Mouse (Mus musculus) T-helper 2 cell (primary cell): ENCODE results near the gene Nfkbiz.

Experiments used
- in situ Hi-C: fragments of 300-600 bp; cut with MboI, MseI; formaldehyde crosslinking; loops from one replicate; pipeline ENCODE4 v1.15.1; 2025; ENCODE audit warnings: high pct_unique_total_duplicates

Gene Nfkbiz

DNA sequence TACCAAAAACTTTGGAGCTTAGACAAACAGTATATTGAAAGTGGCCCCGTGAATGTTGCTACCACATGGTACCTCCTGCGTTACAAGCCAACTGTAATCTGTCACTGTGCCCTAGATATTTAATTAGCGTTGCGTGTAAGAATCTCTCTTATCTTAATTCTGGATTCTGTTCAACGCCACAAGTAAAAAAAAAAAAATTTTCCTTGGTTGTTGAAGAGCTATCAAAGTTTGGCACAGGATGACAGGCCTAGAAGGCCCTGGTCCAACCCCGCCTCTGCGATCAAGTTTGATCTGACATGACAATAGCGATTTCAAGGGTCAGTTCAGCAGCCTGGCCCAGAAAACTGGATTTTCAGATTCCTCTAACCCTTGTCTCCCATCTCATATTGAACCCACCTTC lies 6.1 kb downstream of the Nfkbiz start:
- in situ Hi-C loops: no loop called here

DNA sequence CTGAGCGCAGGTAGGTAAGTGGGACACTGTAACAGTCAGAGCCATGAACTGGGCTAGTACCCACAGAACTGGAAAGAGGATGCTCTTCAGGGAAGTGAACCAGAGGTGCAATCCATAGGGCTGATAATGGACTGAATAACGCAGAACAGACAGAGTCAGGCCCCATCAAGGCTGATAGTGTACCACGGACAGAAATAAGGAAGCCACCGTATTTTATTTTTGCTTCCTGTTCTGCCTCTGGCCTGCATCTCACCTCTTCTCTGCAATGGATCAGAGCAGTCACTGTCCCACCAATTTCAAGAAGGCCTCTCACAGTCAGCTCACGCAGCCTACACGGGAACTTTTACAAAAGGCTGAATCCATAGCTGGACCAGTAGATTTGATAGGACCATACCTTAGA lies 6.7 kb downstream of the Nfkbiz start:
- in situ Hi-C loops: no loop called here

DNA sequence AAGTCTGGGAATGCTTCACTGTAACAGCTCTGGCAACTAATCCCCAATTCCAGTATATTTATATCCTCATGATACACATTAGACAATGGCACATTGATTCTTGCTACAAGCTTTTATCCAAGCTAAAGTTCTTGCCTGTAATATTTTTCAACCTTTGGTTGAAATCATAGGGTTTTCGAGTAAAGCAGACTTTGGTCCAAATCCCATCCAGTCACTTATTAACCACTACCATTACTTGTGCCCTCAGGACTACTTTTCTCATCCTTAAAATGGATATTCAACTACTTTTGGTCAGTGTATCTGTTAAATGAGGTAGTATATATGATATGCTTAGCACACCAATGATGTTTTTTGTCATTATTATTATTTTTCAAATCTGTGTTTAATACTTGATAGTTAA lies 7.2 kb downstream of the Nfkbiz start:
- in situ Hi-C loops: no loop called here

DNA sequence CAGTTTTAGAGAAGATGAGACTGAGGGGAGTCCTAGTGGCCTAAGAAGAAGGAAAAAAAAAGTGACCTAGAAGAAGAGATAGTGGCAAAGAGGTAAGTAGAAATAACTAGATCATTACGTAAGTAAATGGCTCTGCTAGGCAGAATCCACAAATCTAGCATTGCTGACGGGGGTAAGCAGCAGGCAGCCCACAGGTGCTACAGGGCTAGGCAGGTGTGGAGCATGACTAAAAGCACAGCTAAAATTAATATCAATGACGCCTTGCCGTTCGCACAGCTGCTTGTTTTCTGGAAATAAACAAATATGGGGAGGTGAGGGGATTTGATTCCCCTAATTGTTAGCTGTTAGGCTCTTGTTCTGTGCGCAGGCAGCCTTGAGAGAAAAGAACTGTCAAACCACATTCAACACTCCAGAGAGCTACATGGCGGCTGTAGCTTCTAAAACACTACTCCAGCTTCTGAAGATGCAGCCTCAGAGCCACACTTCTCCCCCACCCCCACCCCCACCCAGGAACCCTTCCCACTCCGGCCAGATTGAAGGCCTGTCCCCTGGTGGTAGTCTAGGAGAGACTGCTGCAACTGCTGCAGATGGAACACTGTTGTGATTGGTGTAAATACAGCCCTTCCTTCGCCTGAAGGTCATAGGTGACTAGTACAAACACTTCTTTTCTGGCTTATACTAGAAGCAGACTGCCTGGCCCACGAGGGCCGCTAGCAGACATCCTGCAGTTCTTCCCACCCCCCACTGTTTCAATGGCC lies 15.1 kb downstream of the Nfkbiz start:
- in situ Hi-C loops: loop anchor here (5.0 kb wide), 1 partner anchor 84 kb away; no protein-coding TSS in a partner anchor

DNA sequence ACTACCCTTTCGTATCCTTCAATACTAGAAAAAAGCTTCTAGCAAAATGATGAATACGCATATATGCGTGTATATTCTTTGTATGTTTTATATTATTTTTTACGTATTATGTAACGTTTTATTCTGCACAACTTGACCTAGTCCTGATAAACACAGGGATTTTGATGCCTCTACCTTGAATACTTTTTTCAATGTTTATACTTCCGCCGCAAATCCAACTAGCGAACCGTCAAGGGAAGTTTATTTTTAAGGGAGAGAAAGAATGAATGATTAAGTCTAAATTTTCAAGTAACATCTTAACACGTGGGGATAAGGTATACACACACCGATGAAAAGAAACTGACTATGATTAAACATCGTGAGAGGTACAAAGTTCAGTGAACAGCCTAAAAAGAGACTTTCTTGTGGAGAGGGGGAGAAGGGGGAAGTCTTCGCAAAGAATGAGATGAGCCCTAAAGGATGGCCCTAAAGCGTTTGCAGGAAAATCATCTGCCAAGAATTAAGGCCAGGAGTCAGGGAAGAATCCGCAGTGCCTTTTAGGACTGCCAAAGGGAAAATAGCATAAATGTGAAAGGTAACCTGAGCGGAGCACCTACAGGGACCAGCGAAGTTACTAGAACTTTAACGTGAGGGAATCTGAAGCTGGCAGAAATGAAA lies 15.8 kb downstream of the Nfkbiz start:
- in situ Hi-C loops: loop anchor here (5.0 kb wide), 1 partner anchor 84 kb away; no protein-coding TSS in a partner anchor

DNA sequence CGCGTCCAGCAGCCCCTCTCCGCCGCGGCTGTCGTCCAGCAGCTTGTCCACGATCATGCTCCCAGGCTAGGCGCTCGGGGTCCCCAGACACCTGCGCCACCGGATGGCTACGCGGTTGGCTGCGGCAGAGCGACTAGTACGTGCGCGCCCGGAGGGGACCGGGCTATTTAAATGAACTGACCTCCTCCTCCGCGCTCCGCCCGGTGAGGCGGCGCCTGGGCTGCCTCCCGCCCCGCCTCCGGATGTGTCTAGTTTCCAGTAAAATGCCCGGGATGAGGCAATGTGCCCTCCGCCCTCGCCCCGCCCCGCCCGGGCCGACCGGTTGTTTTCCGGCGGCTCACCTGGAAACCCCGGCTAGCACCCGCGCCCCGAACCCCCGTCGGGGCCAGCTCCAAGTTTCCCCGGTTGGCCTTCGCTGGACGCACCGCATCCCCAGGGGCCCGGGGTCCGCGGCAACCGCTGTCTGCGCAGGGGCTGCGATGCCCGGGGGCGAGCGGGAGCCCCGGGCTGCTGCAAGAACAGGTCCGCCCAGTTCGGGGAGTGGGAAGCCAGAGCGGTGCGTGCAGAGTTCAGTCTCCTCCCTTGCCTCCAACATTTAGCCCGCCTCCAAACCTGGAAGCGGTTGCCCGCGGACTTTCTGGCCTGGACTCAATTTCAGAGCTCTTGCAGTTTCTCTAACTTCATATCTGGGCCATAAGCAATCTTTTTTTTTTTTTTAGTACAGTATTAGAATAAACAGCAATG lies 16.5 kb downstream of the Nfkbiz start:
- in situ Hi-C loops: loop anchor here (5.0 kb wide), 1 partner anchor 85 kb away; no protein-coding TSS in a partner anchor

DNA sequence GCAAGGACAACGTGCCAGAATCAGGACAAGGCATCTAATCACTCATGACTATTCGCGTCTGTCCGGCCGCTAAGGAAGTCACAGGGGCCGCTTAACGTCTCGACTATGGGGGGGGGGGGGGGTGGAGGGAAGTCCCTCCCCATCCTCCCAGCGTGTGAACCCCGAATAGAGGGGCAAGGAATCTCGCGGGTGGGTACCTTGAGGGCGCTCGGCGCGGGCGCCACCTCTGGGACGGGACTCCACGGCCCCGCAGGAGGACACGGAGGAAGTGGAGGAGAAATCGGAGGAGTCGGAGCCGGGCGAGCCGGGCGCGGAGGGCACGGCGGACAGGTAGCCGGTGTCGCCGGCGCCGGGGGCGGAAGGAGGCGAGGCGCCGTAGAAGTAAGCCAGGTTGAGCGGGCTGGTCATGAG lies 17.1 kb downstream of the Nfkbiz start:
- in situ Hi-C loops: loop anchor here (5.0 kb wide), 1 partner anchor 86 kb away; no protein-coding TSS in a partner anchor

DNA sequence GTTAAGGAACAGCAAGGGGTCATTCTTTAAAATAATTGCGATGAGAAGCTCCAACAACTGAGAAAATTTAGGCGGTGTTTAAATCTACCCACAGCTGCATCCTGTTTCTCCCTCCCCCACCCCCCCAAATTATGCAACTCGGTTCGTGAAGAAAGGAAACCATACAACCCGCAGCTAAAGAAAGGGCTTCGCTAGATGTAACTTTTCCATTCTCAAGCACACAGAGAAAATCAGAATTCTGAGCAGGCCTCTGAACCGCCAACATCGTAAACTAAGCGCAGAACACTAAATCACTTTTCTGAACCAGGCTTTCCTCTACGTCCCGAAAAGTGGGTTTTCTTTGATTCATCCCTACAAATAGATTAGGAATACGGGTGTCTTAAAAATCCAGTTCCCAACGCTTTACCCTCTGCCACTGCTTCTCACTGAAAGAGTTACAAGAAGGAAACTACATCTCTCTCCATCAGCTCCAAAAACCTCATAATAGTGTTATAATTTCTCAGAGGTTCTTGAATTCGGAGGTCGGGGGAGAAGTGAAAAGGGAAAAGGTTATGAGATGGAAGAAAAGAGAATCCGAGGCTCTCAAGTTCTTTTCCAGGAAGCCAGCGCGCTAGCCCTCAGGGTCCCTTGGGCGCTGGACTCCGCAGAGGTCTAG lies 17.7 kb downstream of the Nfkbiz start:
- in situ Hi-C loops: loop anchor here (5.0 kb wide), 1 partner anchor 86 kb away; no protein-coding TSS in a partner anchor

DNA sequence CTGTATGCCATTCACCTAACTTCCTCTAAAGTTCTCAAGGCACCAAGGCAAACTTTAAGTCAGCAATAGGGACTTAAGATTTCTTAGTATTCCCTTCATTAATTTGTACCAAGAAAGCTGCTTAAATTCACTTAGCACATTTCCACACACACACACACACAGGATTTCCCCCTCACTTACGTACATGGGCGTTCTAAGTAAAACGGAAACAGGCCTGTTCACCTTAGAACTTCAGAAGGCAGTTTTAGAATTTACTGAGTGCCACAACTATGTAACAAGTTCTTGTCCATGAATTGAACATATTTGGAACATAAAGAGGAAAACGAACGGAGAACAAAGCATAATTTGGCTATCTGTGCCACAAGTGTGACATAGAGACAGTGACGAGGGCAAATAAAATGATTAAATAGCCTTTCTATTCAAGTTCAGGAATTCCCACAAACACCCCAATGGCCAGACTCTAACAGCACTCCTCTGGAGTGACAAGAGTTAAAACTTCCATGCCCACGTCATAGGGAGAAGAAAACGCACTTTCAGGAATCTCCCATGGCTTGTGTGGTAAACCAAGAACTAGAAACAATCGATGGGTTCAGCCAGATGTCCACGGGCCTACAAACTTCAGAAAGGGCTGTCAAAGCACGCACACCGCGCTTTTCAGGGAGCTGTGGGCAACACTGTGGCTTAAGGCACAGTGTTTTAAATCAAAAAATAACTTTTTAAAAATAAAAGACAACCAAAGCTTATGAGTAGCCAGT lies 18.4 kb downstream of the Nfkbiz start:
- in situ Hi-C loops: loop anchor here (5.0 kb wide), 1 partner anchor 87 kb away; no protein-coding TSS in a partner anchor

DNA sequence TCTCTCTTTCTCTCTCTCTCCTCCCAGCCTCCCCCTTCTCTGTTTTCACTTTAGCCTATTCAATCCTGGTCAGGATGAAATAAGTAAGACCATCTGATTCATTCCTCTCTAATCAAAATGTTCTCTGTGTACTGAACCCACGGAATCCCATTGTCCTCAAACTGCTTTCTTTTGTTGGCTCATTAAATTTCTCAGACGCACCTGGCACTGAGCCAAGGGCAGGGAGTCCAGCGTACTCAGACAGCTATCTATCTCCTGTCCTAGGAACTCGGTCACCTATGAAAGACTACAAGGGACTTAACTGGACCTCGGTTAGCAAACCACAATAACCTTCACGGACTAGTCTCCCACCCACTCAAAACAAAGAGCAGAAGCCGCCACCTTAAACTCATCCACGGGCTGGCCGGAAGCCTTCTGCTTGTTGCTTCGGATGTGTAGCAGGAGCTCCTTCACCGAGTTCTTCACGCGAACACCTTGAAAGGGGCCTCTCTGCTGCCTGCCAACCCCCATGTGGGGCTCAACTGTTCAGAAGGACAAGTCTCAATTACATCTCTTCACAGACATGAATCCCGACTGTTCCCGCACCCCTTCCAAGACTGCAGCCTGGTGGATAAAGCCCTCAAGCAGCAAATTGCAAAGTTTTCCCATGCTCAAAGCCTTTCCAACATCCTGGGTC lies 19.4 kb downstream of the Nfkbiz start:
- in situ Hi-C loops: no loop called here

DNA sequence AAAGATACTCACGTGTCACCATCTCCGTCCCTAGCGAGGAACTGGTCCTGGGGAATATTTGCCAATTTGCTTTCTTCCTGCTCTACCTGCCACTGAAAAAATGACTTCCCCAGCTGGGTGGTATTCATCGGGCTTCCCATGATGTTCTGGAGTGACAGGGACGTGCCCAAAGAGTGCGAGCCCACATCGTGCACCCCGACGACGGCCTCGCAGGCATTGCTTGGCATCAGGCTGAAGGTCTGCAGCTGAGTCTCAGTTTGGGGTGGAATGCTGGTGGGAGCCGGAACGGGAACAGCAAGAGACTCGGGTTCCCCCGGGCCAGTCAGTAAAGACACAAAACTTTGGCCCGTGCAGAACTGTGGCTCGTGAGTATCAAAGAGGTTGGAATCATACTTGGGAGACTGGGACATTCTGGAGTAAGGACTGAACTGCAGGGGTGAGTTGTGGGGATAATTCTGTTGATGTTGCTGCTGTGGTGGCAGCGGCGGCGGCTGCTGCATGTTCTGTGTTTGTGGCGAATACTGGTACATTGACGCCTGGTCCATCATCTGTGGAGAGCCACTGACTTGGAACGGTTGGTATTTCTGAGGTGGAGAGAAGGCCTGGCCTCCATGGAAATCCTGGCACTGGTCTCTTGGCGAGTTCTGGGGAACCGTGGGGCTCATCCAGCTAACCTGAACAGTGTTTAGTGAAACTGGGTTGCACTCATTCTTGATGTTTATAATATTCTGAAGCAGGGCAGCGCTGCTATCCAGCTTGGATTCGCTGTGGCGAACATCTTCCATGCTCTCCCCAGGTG lies 20.8 kb downstream of the Nfkbiz start:
- in situ Hi-C loops: no loop called here

DNA sequence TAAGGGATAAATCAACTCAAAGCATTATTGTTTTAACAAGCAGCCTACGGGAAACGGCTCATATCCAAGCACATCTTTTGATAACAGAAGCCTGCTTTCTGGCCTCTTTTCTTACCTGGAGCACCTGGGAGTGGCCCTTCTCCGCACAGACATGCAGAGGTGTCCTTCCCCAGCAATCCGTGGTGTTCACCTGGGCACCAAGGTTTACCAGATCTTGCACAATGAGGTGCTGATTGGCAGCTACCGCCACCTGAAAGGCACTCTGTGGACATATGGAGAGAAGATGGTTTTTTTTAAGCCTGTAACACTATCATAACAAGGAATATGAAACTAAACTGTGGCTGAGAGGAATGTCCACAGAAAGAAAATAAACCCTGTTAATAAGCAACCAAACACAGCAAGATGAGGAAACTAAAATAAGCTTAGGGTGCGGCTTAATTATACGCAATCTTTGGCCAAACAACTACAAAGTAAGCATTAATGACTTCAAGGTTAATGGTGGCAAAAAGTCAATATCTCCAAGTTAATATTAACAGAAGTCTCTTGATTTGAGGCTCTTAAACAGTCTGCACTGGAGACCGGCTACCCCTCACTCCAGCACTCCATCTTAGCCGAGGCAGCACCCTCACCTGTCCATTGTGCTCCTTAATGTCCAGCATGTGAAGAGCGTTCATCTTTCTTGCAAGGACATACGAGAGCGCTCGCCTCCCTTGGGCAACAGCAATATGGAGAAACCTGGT lies 22.3 kb downstream of the Nfkbiz start:
- in situ Hi-C loops: no loop called here

DNA sequence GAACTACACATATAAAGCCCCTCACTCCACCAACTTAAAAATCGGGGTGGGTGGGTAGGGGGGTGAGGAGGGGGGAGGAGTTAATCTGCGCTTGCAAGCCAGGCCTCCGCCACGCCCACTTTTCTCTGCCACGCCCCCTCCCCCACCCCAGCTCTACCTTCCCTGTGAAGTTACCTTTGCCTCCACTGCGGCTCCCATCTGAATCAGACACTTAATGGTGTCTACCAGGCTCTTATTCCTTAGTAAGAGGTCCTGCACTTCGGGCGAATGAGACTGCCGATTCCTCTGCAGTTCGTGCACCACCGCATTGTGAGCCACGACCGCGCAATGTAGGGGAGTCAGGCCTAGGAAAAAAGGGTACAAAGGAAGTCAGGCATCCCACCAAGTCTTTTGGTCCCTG lies 23.2 kb downstream of the Nfkbiz start:
- in situ Hi-C loops: no loop called here

DNA sequence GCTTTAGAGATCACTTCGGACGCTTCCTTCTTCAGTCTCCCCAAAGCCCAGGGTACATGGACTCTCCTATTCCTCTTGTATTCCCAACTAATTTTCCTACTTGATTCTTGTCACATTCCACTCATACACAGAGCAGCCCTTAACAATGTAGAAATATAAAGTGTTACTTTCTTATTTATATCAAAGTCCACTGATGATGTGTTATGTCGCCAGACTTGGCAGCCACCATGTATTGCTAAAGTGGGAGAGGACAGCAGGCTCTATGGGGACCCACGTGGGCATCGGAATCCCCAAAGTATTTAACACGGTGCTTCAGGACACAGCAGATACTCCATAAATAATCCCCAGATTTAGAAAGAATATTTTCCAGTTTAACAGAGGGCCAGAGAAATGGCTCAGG lies 24.0 kb downstream of the Nfkbiz start:
- in situ Hi-C loops: no loop called here

DNA sequence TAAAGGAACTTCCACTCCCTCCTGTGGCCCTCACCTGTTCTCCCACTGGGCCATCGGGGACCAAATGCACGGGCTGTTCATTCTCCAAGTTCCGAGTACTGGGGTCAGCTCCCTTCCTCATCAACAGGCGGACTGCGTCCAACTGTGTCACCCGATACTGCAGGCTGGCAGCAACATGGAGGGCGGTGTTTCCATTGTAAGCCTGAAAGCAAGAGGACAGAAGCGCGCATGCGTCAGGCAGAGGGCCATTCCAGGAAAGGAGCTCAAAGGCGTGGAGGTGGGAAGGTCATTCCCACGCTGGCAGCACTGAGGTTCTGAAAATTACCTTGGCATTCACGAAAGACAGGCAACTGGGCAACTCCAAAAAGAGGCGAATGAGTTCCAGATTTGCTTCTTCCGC lies 24.8 kb downstream of the Nfkbiz start:
- in situ Hi-C loops: no loop called here

DNA sequence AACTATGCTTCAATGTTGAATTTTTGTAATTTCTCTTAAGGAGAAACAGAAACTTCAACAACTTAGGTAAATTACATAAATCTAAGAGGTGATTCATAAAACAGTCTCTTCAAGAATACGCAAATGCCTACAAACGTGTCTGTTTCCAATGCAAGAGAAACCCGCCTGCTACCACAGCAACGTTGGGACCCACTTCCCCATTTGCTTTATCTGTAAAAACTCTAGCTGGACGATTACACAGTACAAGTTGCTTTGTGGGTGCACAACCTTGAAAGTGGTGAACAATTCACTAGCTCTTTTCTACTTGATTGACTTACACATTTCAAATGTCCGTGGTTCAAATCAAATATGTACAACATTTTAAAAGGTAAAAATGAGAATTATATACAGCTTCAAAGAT lies 26.9 kb downstream of the Nfkbiz start:
- in situ Hi-C loops: no loop called here

DNA sequence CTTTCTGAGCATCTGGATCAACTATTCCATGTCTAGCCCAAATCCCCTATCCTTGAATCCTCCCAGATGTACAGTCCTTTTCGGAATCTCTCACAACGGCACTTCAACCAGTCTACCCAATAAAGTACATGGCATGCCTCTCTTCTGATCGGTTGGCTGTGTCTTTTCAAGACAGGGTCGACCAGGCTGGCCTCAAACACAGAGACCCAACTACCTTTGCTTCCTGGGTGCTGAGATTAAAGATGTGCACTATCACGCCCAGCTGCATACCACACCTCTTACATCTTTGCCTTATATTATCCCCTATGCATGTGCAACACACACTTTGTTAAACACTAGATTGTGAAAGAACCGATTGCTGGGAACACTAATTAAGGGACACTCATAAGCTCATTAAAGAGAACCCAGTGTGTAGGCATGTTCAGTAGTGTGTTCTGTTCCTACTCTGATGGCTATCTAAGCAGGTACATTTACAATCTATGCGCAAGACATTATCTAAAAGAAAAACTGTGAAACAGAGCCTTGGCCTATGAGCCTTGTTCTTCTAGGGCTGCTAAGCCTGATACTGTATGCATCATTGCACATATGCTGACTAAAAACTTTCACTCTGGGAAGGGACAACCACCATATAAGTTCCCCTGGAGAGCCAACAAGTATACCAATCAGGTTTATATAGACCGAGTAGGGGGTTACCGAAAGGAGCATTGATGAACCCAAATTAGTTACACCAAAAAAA lies 28.8 kb downstream of the Nfkbiz start:
- in situ Hi-C loops: no loop called here

DNA sequence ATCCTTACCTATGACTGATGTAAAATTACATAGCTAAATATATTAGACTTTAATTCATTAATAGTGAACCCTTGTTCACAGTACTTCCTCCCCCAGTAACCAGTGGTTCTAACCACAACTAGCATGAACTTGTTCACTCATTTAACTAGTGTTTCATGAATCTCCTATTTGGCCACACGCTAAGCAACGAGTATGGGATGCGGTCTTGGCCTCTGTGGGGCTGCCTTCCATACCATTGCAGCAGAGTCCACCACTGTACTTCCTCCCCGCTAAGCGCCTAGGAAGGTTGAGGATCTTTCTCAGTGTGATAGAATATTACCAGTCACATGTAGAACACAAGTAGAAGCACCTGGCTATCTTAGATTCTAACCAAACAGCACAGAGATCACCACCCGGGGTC lies 29.4 kb downstream of the Nfkbiz start:
- in situ Hi-C loops: no loop called here
